Mouse (Mus musculus) ES-Bruce4 (cell line): ENCODE results near the gene Ccdc80.

ENCODE experiments used
- CTCF ChIP-seq: IDR thresholded peaks from one replicate; pipeline ENCODE4 v1.8.1; 2011; ENCODE audit warnings: low read depth, low read length
- EP300 ChIP-seq: IDR thresholded peaks from 2 replicates; pipeline ENCODE4 v1.6.1; 2011; ENCODE audit warnings: low read depth, low read length; ENCODE audit not compliant: insufficient read depth

DNA sequence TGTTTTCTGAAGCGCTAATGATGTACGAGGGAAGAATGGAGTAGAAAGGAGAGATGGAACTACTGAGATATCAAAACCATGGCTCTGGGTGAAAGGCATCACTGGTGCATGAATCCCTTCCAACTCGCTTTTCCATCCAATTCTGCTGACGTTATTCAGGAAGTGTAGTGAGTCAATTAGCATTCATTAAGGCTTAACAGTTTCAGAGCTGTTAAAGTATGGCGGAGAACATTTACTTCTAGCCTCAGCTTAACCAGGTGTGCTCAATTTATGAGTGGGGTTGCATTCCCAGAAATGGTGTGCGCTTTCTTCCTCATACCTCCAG lies 5.6 kb downstream of the Ccdc80 start:
- TF ChIP-seq EP300 (no peak), CTCF (no peak)
